Mouse (Mus musculus): Measurements from ENCODE around the gene Prmt1. TPM values are rescaled to one million over a fixed set of nuclear protein-coding genes. Genes with fewer than 3 reads are reported as not detected.
A peak's percentile ranks its signal among the peaks of the same experiment; 100 is the strongest.

Prmt1 gene
- polyA plus RNA-seq, 1 experiment from 2014 or later = 274 TPM

DNA sequence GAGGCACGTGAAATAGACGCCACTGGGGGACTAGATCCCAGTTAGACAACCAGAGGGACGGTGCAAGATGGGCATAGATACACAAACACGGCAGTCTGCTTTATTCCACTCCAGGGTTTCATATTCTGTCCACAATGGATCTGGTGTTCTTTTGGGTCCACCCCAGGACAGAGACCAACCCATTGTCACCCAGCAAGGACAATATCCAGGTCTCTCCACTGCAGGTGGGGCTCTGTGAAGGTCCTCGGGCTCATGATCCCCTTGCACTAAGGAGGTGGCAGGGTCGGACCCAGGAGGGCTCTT is 11.3 kb downstream of the Prmt1 start:
- DNase-seq (ENCODE audit: low spot score) = no peak
- H3K9me3 ChIP-seq (replicated peaks; ENCODE audit: control insufficient read depth, low read length) = no peaks in the 10 kb centered on the region
- peaks cover 47% of the 10 kb centered on the region for H3K36me3 ChIP-seq (ENCODE audit: control insufficient read depth, insufficient read depth, low read length)
- peaks cover 25% of the 10 kb centered on the region for H3K4me1 ChIP-seq (ENCODE audit: control insufficient read depth, insufficient read depth, low read length)
- peak overlapping the region; percentile 32; the same call in 1 of the 2 replicates for H3K9ac ChIP-seq (ENCODE audit: low read length)
- peak overlapping the region; percentile 95 for H3K4me2 ChIP-seq (ENCODE audit: low read length)
- no peak for ATAC-seq
- no peak overlapping the region; the same call in 1 of the 2 replicates for H3K4me3 ChIP-seq (ENCODE audit: low read depth, low read length)
- 13% methylated on average over 6 of the region's 6 CpGs for WGBS
- H3K27ac ChIP-seq (ENCODE audit: low read depth, low read length) = peak overlapping the region; percentile 96
- H3K27me3 ChIP-seq (replicated peaks; ENCODE audit: control insufficient read depth, insufficient read depth, low read length) = no peaks in the 10 kb centered on the region

GRCm38 (mm10) chr7:44974383-44975116 is 11.8 kb downstream of the Prmt1 start, which contains the start of gene Cpt1c:
TSS of gene Cpt1c (minus strand) at chr7:44974851.
- H3K36me3 ChIP-seq (ENCODE audit: control insufficient read depth, insufficient read depth, low read length) = peaks cover 42% of the 10 kb centered on the region
- WGBS = under 1% methylated on average over 22 of the region's 22 CpGs
- DNase-seq (ENCODE audit: low spot score) (peak; percentile 95), ATAC-seq (peak; percentile 66)
- H3K9ac ChIP-seq (ENCODE audit: low read length) = peak within 1 kb of the TSS; percentile 79
- H3K27me3 ChIP-seq (replicated peaks; ENCODE audit: control insufficient read depth, insufficient read depth, low read length) = no peaks in the 10 kb centered on the region
- H3K4me2 ChIP-seq (ENCODE audit: low read length) = peak within 1 kb of the TSS; percentile 95
- peak within 1 kb of the TSS; percentile 96 for H3K27ac ChIP-seq (ENCODE audit: low read depth, low read length)
- H3K9me3 ChIP-seq (replicated peaks; ENCODE audit: control insufficient read depth, low read length) = no peaks in the 10 kb centered on the region
- peaks cover 25% of the 10 kb centered on the region for H3K4me1 ChIP-seq (ENCODE audit: control insufficient read depth, insufficient read depth, low read length)
- peak within 1 kb of the TSS; percentile 56 for H3K4me3 ChIP-seq (ENCODE audit: low read depth, low read length)

- H3K27me3 ChIP-seq (replicated peaks; ENCODE audit: control insufficient read depth, insufficient read depth, low read length) = no peaks in the 10 kb centered on the region
- peaks cover 32% of the 10 kb centered on the region for H3K36me3 ChIP-seq (ENCODE audit: control insufficient read depth, insufficient read depth, low read length)
- H3K9me3 ChIP-seq (replicated peaks; ENCODE audit: control insufficient read depth, low read length) = no peaks in the 10 kb centered on the region
- peak overlapping the region; percentile 95 for H3K4me2 ChIP-seq (ENCODE audit: low read length)
- peak overlapping the region; percentile 79 for H3K9ac ChIP-seq (ENCODE audit: low read length)
- H3K27ac ChIP-seq (ENCODE audit: low read depth, low read length) = peak overlapping the region; percentile 96
- ATAC-seq (no peak), DNase-seq (ENCODE audit: low spot score) (no peak)
- peak overlapping the region; percentile 56 for H3K4me3 ChIP-seq (ENCODE audit: low read depth, low read length)
- peaks cover 25% of the 10 kb centered on the region for H3K4me1 ChIP-seq (ENCODE audit: control insufficient read depth, insufficient read depth, low read length)
- WGBS = 27% methylated on average over 14 of the region's 14 CpGs
Measured at GRCm38 (mm10) chr7:44973415-44974130, 12.8 kb downstream of the Prmt1 start.

DNA sequence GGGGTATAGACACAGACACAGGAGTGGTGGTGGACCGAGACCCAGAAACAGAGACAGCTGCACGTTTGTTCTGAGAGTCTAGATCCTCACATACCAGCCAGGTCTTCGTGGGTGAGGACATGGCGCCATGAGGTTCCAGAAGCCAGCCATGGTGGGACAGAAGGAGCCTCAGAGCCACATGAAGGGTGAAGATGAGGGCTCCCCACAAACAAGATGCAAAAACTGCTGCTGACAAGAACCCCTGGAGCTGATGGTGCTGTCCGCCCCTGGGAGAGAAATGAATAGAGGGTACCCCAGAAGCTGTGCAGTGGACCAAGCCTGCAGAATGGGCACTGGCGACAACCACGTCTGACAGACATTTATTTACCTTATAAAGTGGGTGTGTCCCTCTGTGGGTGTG is 15.2 kb downstream of the Prmt1 start:
- 76% methylated on average over 7 of the region's 7 CpGs for WGBS
- DNase-seq (ENCODE audit: low spot score) = no peak
- Histone ChIP-seq H3K27ac (ENCODE audit: low read depth, low read length) (peak overlapping the region; percentile 78; the same call in 1 of the 2 replicates), H3K36me3 (ENCODE audit: control insufficient read depth, insufficient read depth, low read length) (peaks cover 17% of the 10 kb centered on the region), H3K4me1 (ENCODE audit: control insufficient read depth, insufficient read depth, low read length) (peaks cover 25% of the 10 kb centered on the region), H3K9me3 (replicated peaks; ENCODE audit: control insufficient read depth, low read length) (no peaks in the 10 kb centered on the region), H3K4me3 (ENCODE audit: low read depth, low read length) (peak overlapping the region; percentile 35), H3K9ac (ENCODE audit: low read length) (peak overlapping the region; percentile 71), H3K4me2 (ENCODE audit: low read length) (peak overlapping the region; percentile 58), H3K27me3 (replicated peaks; ENCODE audit: control insufficient read depth, insufficient read depth, low read length) (no peaks in the 10 kb centered on the region)
- no peak for ATAC-seq

- WGBS = under 1% methylated on average over 36 of the region's 36 CpGs
- Histone ChIP-seq H3K4me1 (ENCODE audit: control insufficient read depth, insufficient read depth, low read length) (peaks cover 25% of the 10 kb centered on the region), H3K9ac (ENCODE audit: low read length) (peak overlapping the region; percentile 71), H3K9me3 (replicated peaks; ENCODE audit: control insufficient read depth, low read length) (no peaks in the 10 kb centered on the region), H3K36me3 (ENCODE audit: control insufficient read depth, insufficient read depth, low read length) (peaks cover 18% of the 10 kb centered on the region), H3K27me3 (replicated peaks; ENCODE audit: control insufficient read depth, insufficient read depth, low read length) (no peaks in the 10 kb centered on the region), H3K4me2 (ENCODE audit: low read length) (peak overlapping the region; percentile 58), H3K27ac (ENCODE audit: low read depth, low read length) (peak overlapping the region; percentile 78), H3K4me3 (ENCODE audit: low read depth, low read length) (peak overlapping the region; percentile 35)
- peak; percentile 96 for ATAC-seq
- DNase-seq (ENCODE audit: low spot score) = peak; percentile 96
Measured at GRCm38 (mm10) chr7:44970231-44970691, 16.1 kb downstream of the Prmt1 start.

- H3K36me3 ChIP-seq (ENCODE audit: control insufficient read depth, insufficient read depth, low read length) = peaks cover 49% of the 10 kb centered on the region
- H3K27ac ChIP-seq (ENCODE audit: low read depth, low read length) = no peak overlapping the region
- 82% methylated on average over 15 of the region's 15 CpGs for WGBS
- H3K9me3 ChIP-seq (replicated peaks; ENCODE audit: control insufficient read depth, low read length) = no peaks in the 10 kb centered on the region
- ATAC-seq = no peak
- no peak overlapping the region for H3K4me3 ChIP-seq (ENCODE audit: low read depth, low read length)
- peaks cover 6% of the 10 kb centered on the region for H3K4me1 ChIP-seq (ENCODE audit: control insufficient read depth, insufficient read depth, low read length)
- DNase-seq (ENCODE audit: low spot score) = no peak
- H3K4me2 ChIP-seq (ENCODE audit: low read length) = no peak overlapping the region
- no peak overlapping the region for H3K9ac ChIP-seq (ENCODE audit: low read length)
- H3K27me3 ChIP-seq (replicated peaks; ENCODE audit: control insufficient read depth, insufficient read depth, low read length) = no peaks in the 10 kb centered on the region
Measured at GRCm38 (mm10) chr7:44966638-44967037, 19.7 kb downstream of the Prmt1 start.

- Histone ChIP-seq H3K4me3 (ENCODE audit: low read depth, low read length) (no peak overlapping the region), H3K36me3 (ENCODE audit: control insufficient read depth, insufficient read depth, low read length) (peaks cover 56% of the 10 kb centered on the region), H3K9ac (ENCODE audit: low read length) (no peak overlapping the region), H3K4me1 (ENCODE audit: control insufficient read depth, insufficient read depth, low read length) (peaks cover 2% of the 10 kb centered on the region), H3K9me3 (replicated peaks; ENCODE audit: control insufficient read depth, low read length) (no peaks in the 10 kb centered on the region), H3K27ac (ENCODE audit: low read depth, low read length) (no peak overlapping the region), H3K27me3 (replicated peaks; ENCODE audit: control insufficient read depth, insufficient read depth, low read length) (no peaks in the 10 kb centered on the region), H3K4me2 (ENCODE audit: low read length) (no peak overlapping the region)
- 79% methylated on average over 7 of the region's 7 CpGs for WGBS
- DNase-seq (ENCODE audit: low spot score) = no peak
- ATAC-seq = no peak
Measured at GRCm38 (mm10) chr7:44965975-44966374, 20.4 kb downstream of the Prmt1 start.

DNA sequence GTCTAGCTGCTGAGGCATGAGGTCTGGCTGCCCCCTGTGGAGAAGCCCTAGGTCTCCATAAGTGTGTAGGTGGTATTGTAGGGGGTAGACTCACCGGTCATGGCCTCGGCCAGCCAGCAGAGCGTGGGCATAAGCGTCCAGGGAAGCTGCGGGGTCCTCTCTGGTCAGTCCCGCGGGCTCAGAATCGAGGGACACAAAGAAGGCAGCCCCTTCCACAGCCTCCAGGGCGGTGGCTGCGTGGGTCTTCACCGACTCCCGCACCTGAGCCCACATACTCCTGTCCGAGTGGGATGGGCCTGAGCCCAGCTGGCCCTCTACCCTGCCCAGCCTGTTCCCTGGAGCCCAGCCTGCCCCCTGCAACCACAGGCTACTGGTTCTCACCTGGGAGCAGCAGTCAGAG is 21.4 kb downstream of the Prmt1 start:
- DNase-seq (ENCODE audit: low spot score) (no peak), ATAC-seq (no peak)
- no peaks in the 10 kb centered on the region for H3K27me3 ChIP-seq (replicated peaks; ENCODE audit: control insufficient read depth, insufficient read depth, low read length)
- no peak overlapping the region for H3K27ac ChIP-seq (ENCODE audit: low read depth, low read length)
- no peak overlapping the region for H3K4me3 ChIP-seq (ENCODE audit: low read depth, low read length)
- no peaks in the 10 kb centered on the region for H3K4me1 ChIP-seq (ENCODE audit: control insufficient read depth, insufficient read depth, low read length)
- no peak overlapping the region for H3K9ac ChIP-seq (ENCODE audit: low read length)
- H3K4me2 ChIP-seq (ENCODE audit: low read length) = no peak overlapping the region
- no peaks in the 10 kb centered on the region for H3K9me3 ChIP-seq (replicated peaks; ENCODE audit: control insufficient read depth, low read length)
- H3K36me3 ChIP-seq (ENCODE audit: control insufficient read depth, insufficient read depth, low read length) = peaks cover 66% of the 10 kb centered on the region
- 96% methylated on average over 13 of the region's 13 CpGs for WGBS

DNA sequence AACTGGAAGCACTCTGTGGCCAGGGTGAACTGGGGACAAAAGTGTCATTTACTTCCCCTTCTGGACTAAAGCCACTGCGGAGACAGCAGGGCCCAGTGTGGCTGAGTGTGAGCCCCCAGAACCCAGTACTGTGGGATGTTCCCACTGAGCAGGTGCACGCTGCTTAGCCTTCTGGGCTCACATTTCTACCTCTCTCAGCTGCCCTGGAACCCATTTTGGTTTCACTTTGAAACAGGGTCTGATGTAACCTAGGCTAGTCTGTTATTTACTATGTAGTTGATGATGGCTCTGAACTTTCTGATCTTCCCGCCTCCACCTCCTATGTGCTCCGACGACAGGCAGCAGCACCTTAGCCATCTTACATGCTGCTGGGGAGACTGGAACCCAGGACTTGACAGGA is 23.5 kb downstream of the Prmt1 start:
- H3K4me2 ChIP-seq (ENCODE audit: low read length) = no peak overlapping the region
- H3K4me3 ChIP-seq (ENCODE audit: low read depth, low read length) = no peak overlapping the region
- H3K27ac ChIP-seq (ENCODE audit: low read depth, low read length) = no peak overlapping the region
- no peak overlapping the region for H3K9ac ChIP-seq (ENCODE audit: low read length)
- no peak for ATAC-seq
- peaks cover 81% of the 10 kb centered on the region for H3K36me3 ChIP-seq (ENCODE audit: control insufficient read depth, insufficient read depth, low read length)
- WGBS = 89% methylated on average over 5 of the region's 5 CpGs
- no peak for DNase-seq (ENCODE audit: low spot score)
- H3K27me3 ChIP-seq (replicated peaks; ENCODE audit: control insufficient read depth, insufficient read depth, low read length) = no peaks in the 10 kb centered on the region
- no peaks in the 10 kb centered on the region for H3K4me1 ChIP-seq (ENCODE audit: control insufficient read depth, insufficient read depth, low read length)
- no peaks in the 10 kb centered on the region for H3K9me3 ChIP-seq (replicated peaks; ENCODE audit: control insufficient read depth, low read length)

Data from forebrain, embryonic 14.5 days (tissue).